Mouse (Mus musculus) left cerebral cortex, postnatal 4 days (tissue): Measurements from ENCODE around the gene Hils1. TPM values are rescaled to one million over a fixed set of nuclear protein-coding genes. Genes with fewer than 3 reads are reported as not detected.

Source experiments
- DNase-seq: peaks from one replicate; pipeline ENCODE4 v3.0.0-alpha.2; 2022
- intact Hi-C: fragments of 180-260 bp; cut with DNase I; formaldehyde crosslinking; loops from one replicate; pipeline ENCODE4 v1.15.1; 2025
- total RNA-seq, 2 experiments: library from RNA; stranded (reverse); gene quantifications; 2 replicates each; pipeline ENCODE4 v1.2.3; 2021

The Hils1 gene
- total RNA-seq, 2 experiments from 2014 or later: 0.46 TPM; not detected in 1

DNA sequence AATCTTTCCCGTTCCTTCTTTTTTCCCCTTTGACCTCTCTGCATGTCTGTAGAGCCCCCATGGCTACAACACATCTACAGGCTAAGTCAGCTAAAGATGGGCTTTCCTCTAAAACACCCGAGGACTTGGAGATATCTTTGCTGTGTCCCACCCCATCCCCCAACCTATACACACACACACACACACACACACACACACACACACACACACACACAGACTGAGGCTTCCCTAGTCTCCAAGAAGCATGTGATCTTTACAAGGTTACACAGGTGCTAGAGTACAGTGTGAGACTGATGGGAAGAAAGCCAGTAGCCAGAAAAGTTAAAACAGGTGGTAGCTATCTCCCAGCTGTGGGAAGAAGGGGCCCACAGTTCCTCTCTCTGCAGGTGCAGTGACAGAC is 19.0 kb downstream of the Hils1 start:
- DNase-seq: no peak
- intact Hi-C loops: loop anchor here (10.0 kb wide), 1 partner anchor 268 kb away; no protein-coding TSS in a partner anchor

- intact Hi-C loops: loop anchor here (10.0 kb wide), 1 partner anchor 267 kb away; no protein-coding TSS in a partner anchor
- DNase-seq: no peak
Measured at GRCm38 (mm10) chr11:94987341-94987740, 19.9 kb downstream of the Hils1 start.

DNA sequence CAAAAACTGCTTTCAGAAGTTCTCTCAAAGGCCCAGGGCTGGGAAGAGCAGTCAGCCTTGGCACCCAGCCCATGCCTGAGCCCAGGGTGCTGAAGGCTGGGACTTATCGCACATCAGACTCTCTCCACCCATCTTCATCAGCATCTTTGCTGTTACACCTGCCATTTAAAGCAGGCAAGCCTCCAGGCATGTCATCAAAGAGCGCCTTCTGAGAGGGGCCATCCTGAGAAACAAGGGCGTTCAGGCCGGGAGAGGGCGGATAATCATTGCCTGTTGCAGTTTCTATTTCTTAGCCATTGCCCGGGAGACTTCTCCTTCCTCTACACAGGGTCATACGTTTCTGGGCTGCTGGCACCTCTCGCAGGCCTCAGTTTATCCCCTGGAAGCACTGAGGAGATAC is 20.5 kb downstream of the Hils1 start:
- DNase-seq: no peak
- intact Hi-C loops: loop anchor here (10.0 kb wide), 1 partner anchor 267 kb away; no protein-coding TSS in a partner anchor

DNA sequence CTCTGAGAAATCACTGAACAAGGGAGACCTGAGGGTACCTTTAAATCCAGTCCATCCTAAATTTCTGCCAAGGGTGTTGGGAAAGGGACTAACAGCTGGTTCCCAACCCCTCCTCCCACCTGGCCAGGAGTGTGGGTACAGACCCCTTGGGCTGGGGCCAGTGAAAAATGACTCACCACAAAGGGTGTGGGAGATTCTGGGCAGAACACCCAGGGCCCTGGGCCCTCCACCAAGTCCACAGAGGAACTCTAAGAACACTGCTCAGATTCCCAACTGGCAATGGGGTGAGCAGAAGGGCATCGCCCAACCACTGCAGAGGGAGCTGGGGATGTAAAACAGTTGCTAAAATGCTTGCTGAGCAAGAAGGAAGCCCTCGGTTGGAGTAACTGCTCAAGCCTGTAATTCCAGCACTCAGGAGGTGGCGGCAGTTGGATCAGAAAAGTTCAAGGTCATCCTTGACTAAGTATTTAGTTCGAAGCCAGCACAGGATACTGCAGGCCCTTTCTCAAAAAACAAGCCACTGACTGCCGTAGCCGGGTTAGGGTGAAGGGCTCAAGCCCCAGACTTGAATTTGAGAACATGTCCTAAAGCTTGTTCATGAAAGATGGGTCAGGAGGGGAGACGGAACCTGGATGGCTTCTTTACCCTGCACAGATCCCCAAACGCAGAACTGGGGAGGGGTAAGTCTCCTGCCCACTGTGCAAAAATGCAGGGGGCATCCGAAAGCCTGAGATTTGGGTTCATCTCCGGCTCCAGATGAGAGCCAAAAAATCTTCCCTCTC is 21.6 kb downstream of the Hils1 start:
- no peak for DNase-seq
- intact Hi-C loops: loop anchor here (10.0 kb wide), 1 partner anchor 266 kb away; no protein-coding TSS in a partner anchor

GRCm38 (mm10) chr11:94989562-94990017 is 22.2 kb downstream of the Hils1 start:
- intact Hi-C loops: loop anchor here (10.0 kb wide), 1 partner anchor 265 kb away; no protein-coding TSS in a partner anchor
- DNase-seq: peak; percentile 81

DNA sequence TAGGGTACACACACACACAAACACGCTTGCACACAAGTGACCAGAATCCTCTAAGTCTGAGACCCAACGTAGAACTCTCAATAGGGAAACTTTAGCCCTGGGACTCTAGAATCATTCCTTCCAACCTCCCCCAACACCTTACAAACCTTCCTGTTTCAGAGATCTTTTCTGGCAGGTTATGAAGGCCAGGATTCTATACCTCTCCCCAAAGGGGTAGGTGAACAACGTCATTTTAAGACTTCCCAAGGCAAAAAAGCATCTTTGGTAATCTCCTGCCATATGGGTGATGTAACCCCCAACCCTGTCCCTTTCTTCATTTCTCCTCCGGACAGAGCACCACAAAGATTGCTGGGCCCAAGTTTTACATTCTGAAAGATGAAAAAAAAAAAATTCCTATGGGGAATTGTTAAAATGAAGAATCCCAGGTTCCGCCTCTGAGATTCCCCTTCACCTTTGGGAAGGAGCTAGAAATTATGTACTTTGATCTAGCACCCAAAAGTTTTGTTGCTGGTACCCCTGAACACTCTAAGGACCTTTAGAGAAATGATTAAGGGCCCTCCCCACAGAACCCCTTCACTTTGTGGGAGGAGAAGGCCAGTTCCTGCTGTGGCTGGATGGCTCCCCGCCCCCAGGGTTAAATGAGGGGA is 22.8 kb downstream of the Hils1 start:
- intact Hi-C loops: no loop called here
- no peak for DNase-seq

DNA sequence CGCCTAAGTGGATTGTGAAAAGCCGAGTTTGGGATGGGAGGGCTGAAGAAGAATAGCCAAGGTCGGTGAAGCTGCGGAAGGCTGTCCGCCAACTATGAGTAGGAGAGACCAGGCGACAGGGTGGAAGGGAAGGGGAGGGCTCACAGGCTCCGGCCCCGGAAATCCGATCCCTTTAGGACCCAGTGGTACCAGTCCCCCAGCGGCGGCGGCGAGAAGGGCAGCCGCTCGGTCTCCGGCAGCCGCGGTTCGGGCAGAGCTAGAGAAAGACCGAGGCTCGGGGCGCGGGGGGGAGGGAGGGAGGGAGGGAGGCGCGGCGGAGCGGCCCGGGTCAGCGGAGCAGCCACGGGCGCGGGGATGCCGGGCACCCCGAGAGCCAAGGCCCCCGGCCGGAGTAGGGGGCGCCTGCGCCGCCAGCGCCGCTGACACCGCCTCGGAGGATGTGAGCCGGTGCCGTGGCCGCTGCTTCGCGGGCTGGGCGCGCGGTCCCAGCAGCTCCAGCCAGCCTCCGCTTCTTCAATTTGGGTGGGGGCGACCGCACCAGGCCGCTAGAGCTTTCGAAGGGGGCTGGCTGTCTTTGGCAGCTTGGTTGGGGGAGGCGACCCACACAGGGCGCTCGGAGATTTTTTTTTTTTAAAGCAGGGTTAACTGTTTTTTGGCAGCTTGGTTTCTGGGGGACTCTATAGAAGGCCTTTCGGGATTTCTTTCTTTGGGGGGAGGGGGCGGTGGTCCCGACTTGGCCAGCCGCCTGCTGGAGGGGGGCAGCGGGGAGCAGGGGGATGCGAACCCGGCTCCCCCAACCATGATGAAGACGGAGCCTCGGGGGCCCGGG is 23.6 kb downstream of the Hils1 start, which contains the start of gene Ppp1r9b:
Gene Ppp1r9b, plus strand, starts transcription at position 287 of the 829 bp plus-strand sequence.
- intact Hi-C loops: no loop called here

DNA sequence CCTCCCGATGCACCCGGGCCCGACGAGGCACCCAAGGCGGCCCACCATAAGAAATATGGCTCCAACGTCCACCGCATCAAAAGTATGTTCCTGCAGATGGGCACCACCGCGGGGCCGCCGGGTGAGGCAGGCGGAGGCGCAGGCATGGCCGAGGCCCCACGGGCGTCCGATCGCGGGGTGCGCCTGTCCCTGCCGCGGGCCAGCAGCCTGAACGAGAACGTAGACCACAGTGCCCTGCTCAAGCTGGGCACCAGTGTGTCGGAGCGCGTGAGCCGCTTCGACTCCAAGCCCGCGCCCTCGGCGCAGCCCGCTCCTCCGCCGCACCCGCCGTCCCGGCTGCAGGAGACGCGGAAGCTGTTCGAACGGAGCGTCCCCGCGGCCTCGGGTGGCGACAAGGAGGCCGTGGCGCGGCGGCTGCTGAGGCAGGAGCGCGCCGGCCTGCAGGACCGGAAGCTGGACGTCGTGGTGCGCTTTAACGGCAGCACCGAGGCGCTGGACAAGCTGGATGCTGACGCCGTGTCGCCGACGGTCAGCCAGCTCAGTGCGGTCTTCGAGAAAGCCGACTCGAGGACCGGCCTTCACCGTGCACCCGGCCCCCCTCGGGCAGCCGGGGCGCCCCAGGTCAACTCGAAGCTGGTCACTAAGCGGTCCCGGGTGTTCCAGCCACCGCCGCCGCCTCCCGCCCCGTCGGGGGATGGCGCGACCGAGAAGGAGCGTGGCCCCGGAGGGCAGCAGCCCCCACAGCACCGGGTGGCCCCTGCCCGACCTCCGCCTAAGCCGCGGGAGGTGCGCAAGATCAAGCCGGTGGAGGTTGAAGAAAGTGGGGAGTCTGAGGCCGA is 24.5 kb downstream of the Hils1 start:
- no peak for DNase-seq
- intact Hi-C loops: no loop called here

More for the DNA sequence above, 23.6 kb downstream of the Hils1 start, which contains the start of gene Ppp1r9b:
- peak; percentile 95 for DNase-seq

DNA sequence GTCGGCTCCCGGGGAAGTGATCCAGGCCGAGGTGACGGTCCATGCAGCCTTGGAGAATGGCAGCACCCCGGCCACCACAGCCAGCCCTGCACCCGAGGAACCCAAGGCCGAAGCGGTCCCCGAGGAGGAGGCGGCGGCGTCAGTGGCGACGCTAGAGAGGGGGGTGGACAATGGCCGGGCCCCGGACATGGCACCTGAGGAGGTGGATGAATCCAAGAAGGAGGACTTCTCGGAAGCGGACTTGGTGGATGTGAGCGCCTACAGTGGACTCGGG is 25.0 kb downstream of the Hils1 start:
- DNase-seq: no peak
- intact Hi-C loops: no loop called here

- no peak for DNase-seq
Measured at GRCm38 (mm10) chr11:94992754-94993606, 25.6 kb downstream of the Hils1 start.

GRCm38 (mm10) chr11:94994208-94994814 is 26.9 kb downstream of the Hils1 start:
- intact Hi-C loops: no loop called here
- no peak for DNase-seq

More at GRCm38 (mm10) chr11:94992754-94993606, 25.6 kb downstream of the Hils1 start:
- intact Hi-C loops: no loop called here

- DNase-seq: no peak
- intact Hi-C loops: no loop called here
Measured at GRCm38 (mm10) chr11:94994947-94995772, 27.8 kb downstream of the Hils1 start.

DNA sequence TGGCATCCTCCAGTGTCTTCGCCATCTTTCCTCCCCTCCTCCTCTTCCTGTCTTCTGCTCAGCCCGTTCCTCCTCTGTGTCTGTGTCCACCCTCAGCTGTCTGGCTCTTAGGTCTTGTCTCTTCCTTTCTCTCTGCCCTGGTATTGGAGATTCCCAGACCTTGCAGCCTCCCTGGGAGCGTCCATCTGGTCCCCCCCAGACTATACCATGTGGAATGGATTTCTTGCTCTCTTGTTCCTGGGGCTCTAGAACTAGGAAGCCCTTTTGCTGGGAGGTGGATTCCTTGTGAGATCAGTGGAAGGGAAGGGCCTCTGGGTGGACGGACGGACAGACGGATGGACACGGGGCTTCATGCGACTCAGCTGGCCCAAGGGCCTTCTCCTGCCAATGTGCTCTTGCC is 28.7 kb downstream of the Hils1 start:
- intact Hi-C loops: no loop called here
- no peak for DNase-seq

GRCm38 (mm10) chr11:94996984-94997383 is 29.6 kb downstream of the Hils1 start:
- intact Hi-C loops: no loop called here
- no peak for DNase-seq

- no peak for DNase-seq
- intact Hi-C loops: no loop called here
Measured at GRCm38 (mm10) chr11:94997596-94997995, 30.2 kb downstream of the Hils1 start.

GRCm38 (mm10) chr11:94998041-94998531 is 30.7 kb downstream of the Hils1 start:
- peak; percentile 58 for DNase-seq
- intact Hi-C loops: no loop called here

GRCm38 (mm10) chr11:95000128-95000527 is 32.7 kb downstream of the Hils1 start:
- DNase-seq: no peak
- intact Hi-C loops: no loop called here

DNA sequence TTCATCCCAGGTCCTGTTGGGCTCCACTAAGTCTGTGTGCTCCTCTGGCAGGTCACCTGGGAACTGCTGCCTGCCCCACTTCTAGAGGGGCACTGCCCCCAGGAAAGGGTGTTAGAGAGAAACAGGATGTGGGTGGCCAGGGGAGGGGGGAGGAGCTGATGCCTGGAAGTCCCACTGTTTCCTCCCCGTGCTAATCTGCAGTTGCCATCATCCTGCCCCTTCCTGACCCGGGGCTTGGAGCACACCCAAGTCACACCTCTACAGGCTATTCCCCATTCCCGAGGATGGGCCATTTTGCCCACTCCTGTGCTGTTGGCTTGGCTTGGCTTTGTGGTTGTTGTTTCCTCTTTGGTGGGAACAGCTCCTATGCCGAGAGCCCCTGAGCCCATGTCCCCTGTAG is 33.2 kb downstream of the Hils1 start:
- no peak for DNase-seq
- intact Hi-C loops: no loop called here
